Mouse (Mus musculus) forebrain, embryonic 15.5 days (tissue): ENCODE results near the gene Bsph1. TPM values are rescaled to one million over a fixed set of nuclear protein-coding genes. Genes with fewer than 3 reads are reported as not detected.
"Not testable (repeated sequence)": the region's sequence is repeated elsewhere in the genome, so short reads cannot be mapped to it uniquely, and the experiment has no call there.

Experiments used
- ATAC-seq: fragments of 200-750 bp; cut with Nextera tagmentation; replicated peaks from 2 replicates; pipeline ENCODE4 v1.8.0; 2017; ENCODE audit warnings: mild to moderate bottlenecking, moderate TSS enrichment, moderate library complexity
- H3K27ac ChIP-seq: fragments of 300-500 bp; sonication (generic); replicated peaks from 2 replicates; pipeline ENCODE4 v1.5.1; 2015; ENCODE audit warnings: mild to moderate bottlenecking, inconsistent platforms
- H3K27me3 ChIP-seq: fragments of 300-500 bp; sonication (generic); 2 replicates; pipeline ENCODE4 v1.6.1; 2015; ENCODE audit warnings: inconsistent platforms
- H3K36me3 ChIP-seq: fragments of 300-500 bp; sonication (generic); 2 replicates; pipeline ENCODE4 v1.6.1; 2015; ENCODE audit warnings: mild to moderate bottlenecking, inconsistent platforms
- H3K4me1 ChIP-seq: fragments of 300-500 bp; sonication (generic); 2 replicates; pipeline ENCODE4 v1.6.1; 2015; ENCODE audit warnings: inconsistent platforms
- H3K4me2 ChIP-seq: fragments of 300-500 bp; sonication (generic); replicated peaks from 2 replicates; pipeline ENCODE4 v1.6.1; 2015; ENCODE audit warnings: mild to moderate bottlenecking, inconsistent platforms
- H3K4me3 ChIP-seq: fragments of 300-500 bp; sonication (generic); 2 replicates; pipeline ENCODE4 v1.5.1; 2015; ENCODE audit warnings: mild to moderate bottlenecking, inconsistent platforms
- H3K9ac ChIP-seq: fragments of 300-500 bp; sonication (generic); replicated peaks from 2 replicates; pipeline ENCODE4 v1.6.1; 2015; ENCODE audit warnings: mild to moderate bottlenecking, inconsistent platforms
- H3K9me3 ChIP-seq: fragments of 300-500 bp; sonication (generic); 2 replicates; pipeline ENCODE4 v1.6.1; 2016; ENCODE audit warnings: inconsistent platforms
- WGBS: fragments of 180-500 bp; shearing (Covaris S2); methylation state at CpG from one replicate; pipeline ENCODE4 v1.1.7; 2015; ENCODE audit warnings: mixed read lengths; 5-methylcytosine and 5-hydroxymethylcytosine counted together
- polyA plus RNA-seq: library from polyadenylated mRNA; unstranded; fragments of >200 nt; fragmentation: Nextera tagmentation; extraction: Ambion mirVana; gene quantifications from 2 replicates; pipeline ENCODE4 v1.2.1, GENCODE M21; 2015

Gene Bsph1
- polyA plus RNA-seq: not detected in 2 replicates

DNA sequence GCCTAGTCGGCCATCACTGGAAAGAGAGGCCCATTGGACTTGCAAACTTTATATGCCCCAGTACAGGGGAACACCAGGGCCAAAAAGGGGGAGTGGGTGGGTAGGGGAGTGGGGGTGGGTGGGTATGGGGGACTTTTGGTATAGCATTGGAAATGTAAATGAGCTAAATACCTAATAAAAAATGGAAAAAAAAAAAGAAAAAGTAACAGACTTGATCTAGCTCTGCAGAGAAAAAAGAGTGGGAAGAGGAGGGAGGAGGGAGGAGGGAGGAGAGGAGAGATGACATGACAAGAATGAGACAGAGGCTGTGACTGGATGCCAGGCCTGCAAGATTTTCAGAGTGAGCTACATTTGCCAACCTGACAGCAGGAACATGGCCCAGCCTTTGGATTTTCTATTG, at the start of gene Bsph1:
TSS of gene Bsph1 (plus strand) at position 301 of the 400 bp plus-strand sequence.
- H3K9me3 ChIP-seq: not testable (repeated sequence)
- 64% methylated on average over 1 of the region's 1 CpGs for WGBS

DNA sequence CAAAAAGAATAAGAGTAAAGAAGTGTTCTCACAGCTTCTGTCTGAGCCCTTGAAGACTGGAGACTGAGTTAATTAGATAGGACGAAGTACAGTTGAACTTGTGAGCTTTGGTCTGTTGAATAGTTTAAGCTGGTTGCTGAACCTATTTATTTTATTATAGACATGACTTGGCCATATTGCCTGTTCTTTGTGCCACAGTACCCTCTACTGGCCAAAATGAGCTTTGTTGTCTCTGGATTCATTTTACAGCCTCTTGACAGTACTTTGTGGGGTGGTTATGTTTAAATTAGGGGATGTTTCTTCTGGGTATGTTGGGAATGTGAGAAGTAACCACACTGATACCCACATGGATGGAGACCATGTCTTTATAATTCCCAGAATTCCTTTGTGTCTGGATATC, 60.9 kb downstream of the Bsph1 start:
- peaks cover 18% of the 10 kb centered on the region for H3K9me3 ChIP-seq
- ATAC-seq: no peak
- H3K36me3 ChIP-seq: no peaks in the 10 kb centered on the region
- no peak overlapping the region for H3K9ac ChIP-seq
- 67% methylated on average over 1 of the region's 1 CpGs for WGBS
- no peaks in the 10 kb centered on the region for H3K4me1 ChIP-seq
- no peak overlapping the region for H3K27ac ChIP-seq
- no peak overlapping the region for H3K4me2 ChIP-seq
- no peak overlapping the region for H3K4me3 ChIP-seq
- H3K27me3 ChIP-seq: no peaks in the 10 kb centered on the region

More for the DNA sequence above, at the start of gene Bsph1:
- H3K27me3 ChIP-seq, H3K4me2 ChIP-seq, H3K27ac ChIP-seq, H3K9ac ChIP-seq, H3K4me3 ChIP-seq, H3K4me1 ChIP-seq, ATAC-seq, H3K36me3 ChIP-seq: not testable (repeated sequence)

Other genes starting within 250 kb of the Bsph1 start
- gene Vmn1r89, start 237.8 kb upstream of the Bsph1 start, polyA plus RNA-seq: not detected in 2 replicates
- gene Lig1, start 173.6 kb upstream of the Bsph1 start, polyA plus RNA-seq: 50.7 and 54.9 TPM in 2 replicates
- gene Zswim9, start 172.1 kb upstream of the Bsph1 start, polyA plus RNA-seq: 12.8 and 14.6 TPM in 2 replicates
- 0.61 and 0.65 TPM in 2 replicates for gene Pla2g4c, start 126.2 kb upstream of the Bsph1 start, polyA plus RNA-seq
- 0.09 TPM in 1 of 2 replicates, not detected in the other for gene Cabp5, start 52.7 kb upstream of the Bsph1 start, polyA plus RNA-seq
- gene Bsph2, start 120.2 kb downstream of the Bsph1 start, polyA plus RNA-seq: not detected in 2 replicates
- not detected in 2 replicates for gene Sult2a5, start 173.1 kb downstream of the Bsph1 start, polyA plus RNA-seq